Mouse (Mus musculus) liver, embryonic 14.5 days (tissue): Measurements from ENCODE around the gene Mamdc2.
A peak's percentile ranks its signal among the peaks of the same experiment; 100 is the strongest.

ENCODE experiments used
- CTCF ChIP-seq: IDR thresholded peaks from 2 replicates; pipeline ENCODE4 v1.5.1; 2016; ENCODE audit warnings: antibody characterized with exemption, low read depth, control low read depth
- EP300 ChIP-seq: IDR thresholded peaks from 2 replicates; pipeline ENCODE4 v1.6.1; 2016; ENCODE audit warnings: antibody characterized with exemption, low read depth

DNA sequence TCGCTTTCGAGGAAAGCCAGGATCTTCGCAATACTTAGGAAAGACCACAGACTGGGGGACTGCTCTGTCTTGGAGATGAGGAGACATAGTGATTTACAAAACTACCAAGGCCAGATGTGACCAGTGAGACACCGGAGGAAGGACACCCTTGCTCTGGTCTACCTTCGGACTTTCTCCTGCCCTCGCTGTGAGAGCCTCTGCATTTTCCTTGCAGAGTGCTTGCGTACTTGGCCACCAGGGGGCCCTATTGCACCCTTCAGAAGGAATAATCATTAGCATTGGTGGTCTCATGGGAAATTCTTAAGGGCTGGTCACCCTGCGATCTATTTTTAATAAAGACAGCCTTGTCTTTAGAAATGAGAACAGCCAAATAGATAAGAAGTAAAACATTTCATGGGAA, 75.0 kb downstream of the Mamdc2 start:
- TF ChIP-seq CTCF = peak; percentile 79
- no peak for TF ChIP-seq EP300
